Mouse (Mus musculus) cerebellum, adult 11-12 months (tissue): Measurements from ENCODE around the gene Lin54.
"Not testable (repeated sequence)": the region's sequence is repeated elsewhere in the genome, so short reads cannot be mapped to it uniquely, and the experiment has no call there.

Source experiments
- DNase-seq: peaks from one replicate; pipeline ENCODE4 v3.0.0; 2022

The Lin54 gene

DNA sequence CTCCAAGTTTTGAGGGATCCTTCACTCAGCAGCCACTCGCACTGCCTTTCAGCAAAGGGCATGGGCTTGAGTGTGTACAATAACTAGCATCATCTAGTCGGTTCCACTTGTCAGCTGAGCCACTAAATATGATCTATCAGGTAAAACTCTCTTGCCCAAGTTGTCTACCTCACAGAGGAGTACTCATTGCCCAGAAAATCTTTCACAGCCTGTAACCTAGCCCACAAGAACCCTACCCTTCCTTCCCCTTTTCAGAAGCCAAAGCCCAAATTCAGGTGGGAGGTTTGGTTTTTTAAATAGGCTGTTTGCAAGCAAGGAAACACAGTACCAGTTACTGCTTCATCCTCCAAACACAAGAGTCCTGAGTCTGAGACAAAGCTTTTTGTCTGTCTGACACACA, 13.3 kb downstream of the Lin54 start:
- DNase-seq: no peak

- DNase-seq: no peak
Observed at GRCm38 (mm10) chr5:100483569-100483968, 16.9 kb downstream of the Lin54 start.

- no peak for DNase-seq
Observed at GRCm38 (mm10) chr5:100477604-100478003, 22.8 kb downstream of the Lin54 start.

- no peak for DNase-seq
Observed at GRCm38 (mm10) chr5:100476328-100476727, 24.1 kb downstream of the Lin54 start.

- no peak for DNase-seq
Observed at GRCm38 (mm10) chr5:100467336-100467735, 33.1 kb downstream of the Lin54 start.

GRCm38 (mm10) chr5:100466624-100467023, 33.8 kb downstream of the Lin54 start:
- DNase-seq: no peak

- no peak for DNase-seq
Observed at GRCm38 (mm10) chr5:100462374-100462773, 38.1 kb downstream of the Lin54 start.

DNA sequence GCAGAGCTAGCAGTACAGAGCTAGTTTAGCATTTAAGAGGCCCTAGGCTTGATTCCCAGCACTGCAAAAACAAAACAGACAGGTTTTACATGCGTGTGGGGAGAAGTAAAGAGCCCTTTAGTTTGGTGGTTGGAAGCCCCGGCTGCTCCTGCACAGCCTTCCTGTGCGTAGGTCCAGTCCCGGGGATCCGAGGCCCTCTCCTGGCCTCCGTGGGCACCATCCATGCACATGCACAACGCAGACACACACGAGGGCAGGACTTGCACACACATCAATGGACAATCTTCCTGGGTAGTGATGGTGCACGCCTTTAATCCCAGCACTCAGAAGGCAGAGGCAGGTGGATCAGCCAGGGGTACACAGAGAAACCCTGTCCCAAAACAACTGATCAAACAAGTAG, 38.9 kb downstream of the Lin54 start:
- no peak for DNase-seq

- DNase-seq: no peak
Observed at GRCm38 (mm10) chr5:100459468-100459867, 41.0 kb downstream of the Lin54 start.

GRCm38 (mm10) chr5:100451871-100452270, 48.6 kb downstream of the Lin54 start:
- no peak for DNase-seq

DNA sequence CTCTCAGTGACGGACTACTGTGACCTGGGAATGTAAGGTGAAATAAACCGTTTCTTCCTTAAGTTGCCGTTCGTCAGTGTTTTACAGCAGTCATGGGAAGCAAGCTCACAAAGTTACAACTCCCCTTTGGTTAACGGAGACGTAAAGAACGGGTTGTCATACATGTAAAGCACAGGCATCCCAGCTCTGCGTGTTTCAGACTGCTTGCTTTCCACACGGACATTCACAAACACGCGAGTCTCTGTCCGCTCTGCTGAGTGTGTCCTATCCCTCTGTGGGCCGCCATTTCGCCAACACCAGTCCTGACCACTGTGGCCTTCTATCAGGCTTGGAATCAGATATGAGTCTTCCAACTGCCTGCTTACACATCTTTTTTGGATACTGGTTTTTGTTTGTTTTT, 61.6 kb downstream of the Lin54 start:
- no peak for DNase-seq

DNA sequence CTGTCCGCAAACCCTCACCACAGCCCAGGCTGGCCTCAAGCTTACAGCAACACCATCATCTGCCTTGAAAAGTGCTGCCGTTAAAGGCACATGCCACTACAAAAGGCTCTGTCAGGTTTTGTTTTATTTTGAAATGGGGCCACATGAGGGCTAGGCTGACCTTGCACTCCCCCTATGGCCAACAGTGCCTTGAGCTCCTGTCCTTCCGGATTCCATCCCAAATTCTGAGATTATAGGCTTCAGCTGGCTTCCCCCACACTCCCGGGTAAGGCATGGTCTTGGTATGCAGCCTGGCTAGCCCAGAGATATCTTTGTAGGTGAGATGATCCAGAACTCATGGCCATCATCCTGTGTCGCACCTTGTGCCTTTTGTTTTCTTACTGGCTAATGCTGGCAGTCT, 62.5 kb downstream of the Lin54 start:
- DNase-seq: no peak

DNA sequence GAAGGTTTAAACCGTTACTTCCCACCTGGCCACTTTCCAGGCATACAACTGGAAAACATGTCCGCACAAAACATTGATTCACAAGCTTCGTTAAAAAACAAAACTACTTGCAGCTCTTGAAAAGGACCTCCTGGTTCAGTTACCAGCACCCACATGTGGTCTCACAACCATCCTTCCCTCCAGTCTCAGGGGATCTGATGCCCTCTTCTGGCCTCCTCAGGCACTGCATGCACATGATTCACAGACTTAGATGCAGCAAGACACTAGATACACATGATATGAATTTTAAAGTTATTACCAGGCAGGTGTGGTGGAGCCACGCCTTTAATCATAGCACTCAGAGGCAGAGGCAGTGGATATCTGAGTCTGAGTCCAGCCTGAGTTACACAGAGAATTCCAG, 63.4 kb downstream of the Lin54 start:
- DNase-seq: no peak

GRCm38 (mm10) chr5:100430966-100431365, 69.5 kb downstream of the Lin54 start:
- DNase-seq: no peak

- no peak for DNase-seq
Observed at GRCm38 (mm10) chr5:100430076-100430390, 70.4 kb downstream of the Lin54 start.

- DNase-seq: peak; percentile 95
Observed at GRCm38 (mm10) chr5:100429344-100430075, 70.9 kb downstream of the Lin54 start.

DNA sequence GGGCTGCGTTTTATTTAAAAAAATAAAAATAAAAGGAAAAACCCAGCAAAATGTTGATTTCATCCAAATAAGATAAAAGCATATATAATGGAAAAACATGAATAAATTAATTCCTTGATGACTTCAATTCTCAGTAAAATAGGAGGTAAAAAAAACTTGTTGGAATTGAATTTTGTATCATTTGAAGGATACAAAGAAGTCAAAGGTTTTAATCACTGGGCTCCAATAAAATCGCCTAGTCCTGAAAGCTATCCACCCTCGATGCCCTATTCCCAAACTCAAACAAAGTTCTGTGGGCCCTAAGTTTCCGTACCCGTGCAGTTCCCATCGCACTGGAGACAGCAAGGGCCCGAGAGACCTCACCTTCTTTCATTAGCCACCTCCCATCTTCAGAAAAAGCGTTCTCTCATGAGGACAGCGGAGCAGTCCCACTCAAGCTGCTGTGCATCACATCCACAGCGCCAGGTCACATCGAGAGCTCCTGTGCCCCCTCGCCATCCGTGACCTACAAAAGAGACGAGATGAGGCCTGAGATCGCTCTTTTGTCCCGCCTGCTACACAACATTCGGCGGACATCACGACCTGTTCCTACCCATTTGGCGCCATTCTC, 71.6 kb downstream of the Lin54 start:
- no peak for DNase-seq

- no peak for DNase-seq
Observed at GRCm38 (mm10) chr5:100428031-100428733, 72.3 kb downstream of the Lin54 start.

GRCm38 (mm10) chr5:100427276-100427675, 73.2 kb downstream of the Lin54 start:
- no peak for DNase-seq

- not testable (repeated sequence) for DNase-seq
Observed at GRCm38 (mm10) chr5:100425823-100426222, 74.6 kb downstream of the Lin54 start.

DNA sequence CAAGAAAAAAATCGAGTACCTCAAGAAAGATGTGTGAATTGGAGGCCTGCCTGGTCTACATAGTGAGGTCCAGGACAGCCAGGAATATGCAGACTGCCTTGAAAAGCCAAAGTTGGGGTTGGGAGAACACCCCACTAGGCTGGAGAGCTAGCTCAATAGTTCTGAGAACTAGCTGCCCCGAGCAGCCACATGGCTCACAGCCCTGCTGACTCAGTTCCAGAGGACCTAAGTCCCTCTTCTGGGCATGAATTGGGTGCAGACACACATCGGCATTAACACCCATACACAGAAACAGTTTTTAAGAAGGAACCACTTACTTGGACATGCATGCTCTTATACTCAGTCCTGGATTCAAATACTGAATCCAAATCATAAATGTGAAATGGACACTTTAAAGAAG, 76.2 kb downstream of the Lin54 start:
- DNase-seq: no peak

- no peak for DNase-seq
Observed at GRCm38 (mm10) chr5:100423626-100424025, 76.8 kb downstream of the Lin54 start.

GRCm38 (mm10) chr5:100418861-100419260, 81.6 kb downstream of the Lin54 start:
- no peak for DNase-seq

GRCm38 (mm10) chr5:100418077-100418476, 82.4 kb downstream of the Lin54 start:
- no peak for DNase-seq
